Mouse (Mus musculus) monocyte, adult 59 days (primary cell): ENCODE data around the gene Fbxw18. TPM values are rescaled to one million over a fixed set of nuclear protein-coding genes. Genes with fewer than 3 reads are reported as not detected.

Experiments
- total RNA-seq, 2 experiments: library from RNA; stranded (reverse); gene quantifications; one replicate each; pipeline ENCODE4 v1.2.4; 2023

Fbxw18 gene
- total RNA-seq = not detected

DNA sequence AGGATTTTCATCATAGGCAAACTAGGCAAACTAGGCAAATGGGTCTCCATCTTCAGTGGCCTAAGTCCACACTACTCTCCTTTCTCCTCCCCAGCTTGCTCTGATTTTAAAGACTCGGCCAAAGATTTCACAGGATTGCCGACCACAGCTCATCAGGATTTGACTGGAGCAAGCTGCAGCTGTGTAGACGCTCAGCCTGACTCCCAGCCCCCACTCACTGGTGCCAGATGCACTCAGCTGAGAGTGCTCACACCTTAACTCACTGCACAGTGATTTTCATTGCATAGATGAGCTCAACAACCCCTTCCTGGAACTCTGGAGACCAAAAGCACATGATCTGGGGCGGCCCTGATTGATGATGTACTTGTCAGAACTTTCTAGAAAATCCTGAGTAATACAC, at the start of gene Fbxw18:
TSS of gene Fbxw18 (minus strand) at position 101 of the 400 bp plus-strand sequence.

DNA sequence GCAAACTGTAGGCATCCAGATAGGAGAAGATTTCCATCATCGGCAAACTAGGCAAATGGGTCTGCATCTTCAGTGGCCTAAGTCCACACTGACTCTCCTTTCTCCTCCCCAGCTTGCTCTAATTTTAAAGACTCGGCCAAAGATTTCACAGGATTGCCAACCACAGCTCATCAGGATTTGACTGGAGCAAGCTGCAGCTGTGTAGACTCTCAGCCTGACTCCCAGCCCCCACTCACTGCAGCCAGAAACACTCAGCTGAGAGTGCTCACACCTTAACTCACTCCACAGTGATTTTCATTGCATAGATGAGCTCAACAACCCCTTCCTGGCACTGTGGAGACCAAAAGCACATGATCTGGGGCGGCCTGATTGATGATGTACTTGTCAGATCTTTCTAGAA, 43.5 kb upstream of the Fbxw18 start, which contains the start of gene Fbxw26:
TSS of gene Fbxw26 (minus strand) at position 101 of the 400 bp plus-strand sequence.

DNA sequence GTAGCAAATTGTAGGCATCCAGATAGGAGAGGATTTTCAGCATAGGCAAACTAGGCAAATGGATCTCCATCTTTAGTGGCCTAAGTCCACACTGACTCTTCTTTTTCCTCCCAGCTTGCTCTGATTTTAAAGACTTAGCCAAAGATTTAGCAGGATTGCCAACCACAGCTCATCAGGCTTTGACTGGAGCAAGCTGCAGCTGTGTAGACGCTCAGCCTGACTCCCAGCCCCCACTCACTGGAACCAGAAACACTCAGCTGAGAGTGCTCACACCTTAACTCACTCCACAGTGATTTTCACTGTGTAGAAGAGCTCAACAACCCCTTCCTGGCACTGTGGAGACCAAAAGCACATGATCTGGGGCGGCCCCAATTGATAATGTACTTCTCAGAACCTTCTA, 37.9 kb downstream of the Fbxw18 start, which contains the start of gene Fbxw25:
TSS of gene Fbxw25 (minus strand) at position 101 of the 400 bp plus-strand sequence.

Other genes starting within 250 kb of the Fbxw18 start
- not detected for gene Fbxw19, start 206.8 kb downstream of the Fbxw18 start, total RNA-seq
- not detected for gene Fbxw15, start 134.4 kb downstream of the Fbxw18 start, total RNA-seq
- not detected for gene Fbxw24, start 76.6 kb downstream of the Fbxw18 start, total RNA-seq
- not detected for gene Fbxw25, start 38.0 kb downstream of the Fbxw18 start, total RNA-seq
- gene Fbxw26, start 43.4 kb upstream of the Fbxw18 start, total RNA-seq = not detected
- gene Fbxw27, start 88.0 kb upstream of the Fbxw18 start, total RNA-seq = 1 to 10 TPM in 1 of 2 experiments, not detected in 1; 1.4 TPM
- gene Spink8, start 109.6 kb upstream of the Fbxw18 start, total RNA-seq = not detected
- gene Nme6, start 130.0 kb upstream of the Fbxw18 start, total RNA-seq = 1 to 10 TPM; 5.5 to 6.0 TPM
- 1 to 10 TPM in 1 of 2 experiments, under 1 TPM in 1; 0.68 to 3.2 TPM for gene Camp, start 146.9 kb upstream of the Fbxw18 start, total RNA-seq
- 1 to 10 TPM; 7.1 to 8.1 TPM for gene Cdc25a, start 172.9 kb upstream of the Fbxw18 start, total RNA-seq
- gene Map4, start 228.8 kb upstream of the Fbxw18 start, total RNA-seq = 10 to 100 TPM; 77.0 to 81.4 TPM